11 mouse cellular contexts compared by ENCODE assay signal in genomic region chr2:6071598-6072440, GRCm38 (mm10). TPM values are rescaled to one million over a fixed set of nuclear protein-coding genes. Genes with fewer than 3 reads are reported as not detected.
DNase-seq lines count a peak whose midpoint lies in the region; ATAC-seq and TF ChIP-seq lines count a peak whose summit lies in the region.
"Had no signal": no experiment of that assay in that cellular context is flagged by ENCODE, and none has a peak within 500 bp of the region (broad histone marks: within the 10 kb centered on the region; RNA-seq: fewer than 3 reads in every experiment).

No protein-coding gene starts in this region.

- H3K27me3 ChIP-seq in megakaryocyte, embryonic 14.5 days (replicated peaks) = peaks cover 40% of the 10 kb centered on the region
- H3K27me3 ChIP-seq in lung, embryonic 16.5 days (ENCODE audit: control insufficient read depth, insufficient read depth, low read depth, low read length) = no peaks in the 10 kb centered on the region
- no peaks in the 10 kb centered on the region for H3K27me3 ChIP-seq in hindbrain, postnatal 0 days (ENCODE audit: insufficient read depth, low read length)
- H3K27me3 ChIP-seq: limb, embryonic 13.5 days had no signal

- peaks cover 25% of the 10 kb centered on the region for H3K4me1 ChIP-seq in megakaryocyte, embryonic 14.5 days
- H3K4me1 ChIP-seq in lung, embryonic 16.5 days (replicated peaks; ENCODE audit: control insufficient read depth, insufficient read depth, low read length) = peaks cover 22% of the 10 kb centered on the region
- H3K4me1 ChIP-seq in hindbrain, postnatal 0 days (ENCODE audit: insufficient read depth, low read length) = no peaks in the 10 kb centered on the region

- H3K9me3 ChIP-seq in megakaryocyte, embryonic 14.5 days = peaks cover 24% of the 10 kb centered on the region
- H3K9me3 ChIP-seq in lung, embryonic 16.5 days (ENCODE audit: control insufficient read depth, low read length) = no peaks in the 10 kb centered on the region
- 0 out of 2 replicates have a peak, but pooled peaks cover 4% of the 10 kb centered on the region for H3K9me3 ChIP-seq in hindbrain, postnatal 0 days (ENCODE audit: low read length)
- H3K9me3 ChIP-seq: limb, embryonic 13.5 days had no signal

- no peak overlapping the region for H3K4me2 ChIP-seq in lung, embryonic 16.5 days (ENCODE audit: low read depth, low read length)
- no peak overlapping the region for H3K4me2 ChIP-seq in hindbrain, postnatal 0 days (ENCODE audit: low read depth, low read length)
- H3K4me2 ChIP-seq: limb, embryonic 13.5 days had no signal

- ATAC-seq in megakaryocyte, adult 5-6 weeks (ENCODE audit: poor library complexity, severe bottlenecking) = no peak
- peak; percentile 87 for ATAC-seq in lung, embryonic 16.5 days (ENCODE audit: low read depth)
- ATAC-seq in hindbrain, postnatal 0 days = no peak
- no peak for ATAC-seq in cerebellum, adult (ENCODE audit: insufficient number of reproducible peaks, low FRiP score, low TSS enrichment)

- peak; percentile 18 for DNase-seq in heart, postnatal 10 days
- DNase-seq in urinary bladder, postnatal 4 days (ENCODE audit: low spot score in 2 of 2) = peak; percentile 30 to 59
- no peak for DNase-seq in layer of hippocampus, adult 11-12 months (ENCODE audit: low spot score)
- DNase-seq in hindbrain, postnatal 0 days (ENCODE audit: low spot score) = no peak
- DNase-seq: cerebellum, adult 9-10 months; kidney, adult 9 months had no signal

- no peak for TF ChIP-seq CTCF in hindbrain, postnatal 0 days (IDR thresholded peaks at IDR 0.05; ENCODE audit: low read depth)

- intact Hi-C loops in heart, postnatal 10 days (cut with DNase I) = no loop called here

- peak overlapping the region; percentile 14 for H3K27ac ChIP-seq in lung, embryonic 16.5 days (ENCODE audit: low read length)
- no peak overlapping the region for H3K27ac ChIP-seq in hindbrain, postnatal 0 days
- H3K27ac ChIP-seq: limb, embryonic 13.5 days had no signal

- 7% methylated on average over 11 of the region's 11 CpGs for WGBS in lung, embryonic 16.5 days
- 49% methylated on average over 11 of the region's 11 CpGs for WGBS in hindbrain, postnatal 0 days

- no peak overlapping the region for H3K9ac ChIP-seq in lung, embryonic 16.5 days (ENCODE audit: low read length)
- H3K9ac ChIP-seq in hindbrain, postnatal 0 days (replicated peaks; ENCODE audit: low read length) = no peak overlapping the region
- H3K9ac ChIP-seq: limb, embryonic 13.5 days had no signal

- H3K36me3 ChIP-seq in megakaryocyte, embryonic 14.5 days (replicated peaks; ENCODE audit: low read length) = no peaks in the 10 kb centered on the region
- H3K36me3 ChIP-seq in lung, embryonic 16.5 days (ENCODE audit: control insufficient read depth, insufficient read depth, low read length) = no peaks in the 10 kb centered on the region
- H3K36me3 ChIP-seq in hindbrain, postnatal 0 days (ENCODE audit: insufficient read depth, low read length) = no peaks in the 10 kb centered on the region
- H3K36me3 ChIP-seq: limb, embryonic 13.5 days had no signal

- H3K4me3 ChIP-seq in megakaryocyte, embryonic 14.5 days (replicated peaks) = peak overlapping the region; percentile 69
- H3K4me3 ChIP-seq in lung, embryonic 16.5 days (ENCODE audit: low read length) = no peak overlapping the region
- H3K4me3 ChIP-seq in hindbrain, postnatal 0 days (ENCODE audit: low read length) = no peak overlapping the region
- H3K4me3 ChIP-seq: limb, embryonic 13.5 days had no signal

RNA-seq across cellular contexts. Expression of gene Proser2, which starts 58.2 kb away (rescaled TPM):
- polyA plus RNA-seq in megakaryocyte, embryonic 14.5 days (2012; ENCODE audit: insufficient read depth, low replicate concordance) = 104 and 151 TPM in 2 replicates
- not detected in 2 replicates for total RNA-seq in megakaryocyte, adult 5-6 weeks (2015)
- total RNA-seq in megakaryocyte, adult 5-6 weeks (2017) = 0.15 TPM in 1 of 2 replicates, not detected in the other
- total RNA-seq in heart, postnatal 10 days (2021) = 10 to 100 TPM; 10.7 to 37.7 TPM
- polyA plus RNA-seq in lung, embryonic 16.5 days (2015; fragmentation: Nextera tagmentation; extraction: Ambion mirVana) = 8.0 and 8.8 TPM in 2 replicates
- 8.9 and 9.8 TPM in 2 replicates for total RNA-seq in hindbrain, postnatal 0 days (2014; rRNA removed)
- 8.0 and 10.2 TPM in 2 replicates for polyA plus RNA-seq in hindbrain, postnatal 0 days (2015; fragmentation: Nextera tagmentation; extraction: Ambion mirVana)

Comparison
In these comparisons a context has a peak if more than half of its experiments do, and no peak if none do; other contexts are left out.
1. DNase-seq: peak in heart, postnatal 10 days (2 of 2) and urinary bladder, postnatal 4 days (2 of 2); none in layer of hippocampus, adult 11-12 months (single experiment) and hindbrain, postnatal 0 days (single experiment).